Mouse (Mus musculus) neural tube, embryonic 11.5 days (tissue): ENCODE measurements around the gene Ankrd2. TPM values are rescaled to one million over a fixed set of nuclear protein-coding genes. Genes with fewer than 3 reads are reported as not detected.

ENCODE experiments used
- ATAC-seq: fragments of 200-750 bp; cut with Nextera tagmentation; 2 replicates; pipeline ENCODE4 v1.8.0; 2017; ENCODE audit warnings: moderate number of reproducible peaks, mild to moderate bottlenecking, moderate TSS enrichment, moderate library complexity; ENCODE audit not compliant: insufficient read depth, low FRiP score, low TSS enrichment
- DNase-seq: peaks from one replicate; pipeline ENCODE4 v3.0.0-alpha.2; 2015; ENCODE audit warnings: low spot score
- H3K27ac ChIP-seq: fragments of 300-500 bp; sonication (generic); 2 replicates; pipeline ENCODE4 v1.5.1; 2014; ENCODE audit warnings: low read depth, mild to moderate bottlenecking, low read length
- H3K27me3 ChIP-seq: fragments of 300-500 bp; sonication (generic); 2 replicates; pipeline ENCODE4 v1.6.1; 2014; ENCODE audit warnings: mild to moderate bottlenecking, low read length, mixed read lengths; ENCODE audit not compliant: control insufficient read depth, insufficient read depth
- H3K36me3 ChIP-seq: fragments of 300-500 bp; sonication (generic); 2 replicates; pipeline ENCODE4 v1.6.1; 2014; ENCODE audit warnings: mild to moderate bottlenecking, low read length, moderate library complexity, mixed read lengths; ENCODE audit not compliant: control insufficient read depth, insufficient read depth
- H3K4me1 ChIP-seq: fragments of 300-500 bp; sonication (generic); 2 replicates; pipeline ENCODE4 v1.6.1; 2014; ENCODE audit warnings: low read length, mixed read lengths; ENCODE audit not compliant: control insufficient read depth, insufficient read depth
- H3K4me2 ChIP-seq: fragments of 300-500 bp; sonication (generic); 2 replicates; pipeline ENCODE4 v1.6.1; 2014; ENCODE audit warnings: low read depth, mild to moderate bottlenecking, moderate library complexity
- H3K4me3 ChIP-seq: fragments of 300-500 bp; sonication (generic); 2 replicates; pipeline ENCODE4 v1.5.1; 2014; ENCODE audit warnings: low read depth, low read length
- H3K9ac ChIP-seq: fragments of 300-500 bp; sonication (generic); 2 replicates; pipeline ENCODE4 v1.6.1; 2014; ENCODE audit warnings: mild to moderate bottlenecking, low read length
- H3K9me3 ChIP-seq: fragments of 300-500 bp; sonication (generic); 2 replicates; pipeline ENCODE4 v1.6.1; 2016; ENCODE audit warnings: low read length; ENCODE audit not compliant: control insufficient read depth
- WGBS: fragments of 180-500 bp; shearing (Covaris S2); extraction: QIAGEN DNeasy Blood & Tissue Kit; methylation state at CpG from one replicate; pipeline ENCODE4 v1.1.7; 2014; 5-methylcytosine and 5-hydroxymethylcytosine counted together
- polyA plus RNA-seq: library from polyadenylated mRNA; unstranded; fragments of >200 nt; fragmentation: Nextera tagmentation; extraction: Ambion mirVana; gene quantifications from 2 replicates; pipeline ENCODE4 v1.2.1, GENCODE M21; 2014

Gene Ankrd2
- polyA plus RNA-seq, 1 experiment from 2014 or later: 0.48 TPM

- DNase-seq (no peak), ATAC-seq (no peak)
- Histone ChIP-seq H3K4me1 (no peaks in the 10 kb centered on the region), H3K27ac (no peak overlapping the region), H3K27me3 (no peaks in the 10 kb centered on the region), H3K4me3 (no peak overlapping the region), H3K36me3 (no peaks in the 10 kb centered on the region), H3K4me2 (no peak overlapping the region), H3K9ac (no peak overlapping the region), H3K9me3 (no peaks in the 10 kb centered on the region)
- WGBS: 81% methylated on average over 6 of the region's 6 CpGs
Measured at GRCm38 (mm10) chr19:42054255-42054654, 18.5 kb downstream of the Ankrd2 start.

- WGBS: 77% methylated on average over 2 of the region's 2 CpGs
Measured at GRCm38 (mm10) chr19:42055881-42056280, 20.1 kb downstream of the Ankrd2 start.

GRCm38 (mm10) chr19:42056719-42057409 is 21.1 kb downstream of the Ankrd2 start:
- 78% methylated on average over 6 of the region's 6 CpGs for WGBS
- Histone ChIP-seq H3K9me3 (no peaks in the 10 kb centered on the region), H3K4me3 (no peak overlapping the region), H3K36me3 (no peaks in the 10 kb centered on the region), H3K4me2 (no peak overlapping the region), H3K27me3 (no peaks in the 10 kb centered on the region), H3K9ac (no peak overlapping the region), H3K27ac (no peak overlapping the region), H3K4me1 (no peaks in the 10 kb centered on the region)
- no peak for DNase-seq
- no peak for ATAC-seq

More at GRCm38 (mm10) chr19:42055881-42056280, 20.1 kb downstream of the Ankrd2 start:
- no peak overlapping the region for H3K4me2 ChIP-seq
- no peak overlapping the region for H3K27ac ChIP-seq
- H3K4me3 ChIP-seq: no peak overlapping the region
- no peaks in the 10 kb centered on the region for H3K9me3 ChIP-seq
- DNase-seq (no peak), ATAC-seq (no peak)
- H3K9ac ChIP-seq: no peak overlapping the region
- H3K36me3 ChIP-seq: no peaks in the 10 kb centered on the region
- no peaks in the 10 kb centered on the region for H3K4me1 ChIP-seq
- no peaks in the 10 kb centered on the region for H3K27me3 ChIP-seq

GRCm38 (mm10) chr19:42058426-42058825 is 22.6 kb downstream of the Ankrd2 start:
- DNase-seq (no peak), ATAC-seq (no peak)
- H3K9ac ChIP-seq: no peak overlapping the region
- no peak overlapping the region for H3K27ac ChIP-seq
- no peaks in the 10 kb centered on the region for H3K27me3 ChIP-seq
- no peaks in the 10 kb centered on the region for H3K4me1 ChIP-seq
- H3K4me3 ChIP-seq: no peak overlapping the region
- H3K36me3 ChIP-seq: no peaks in the 10 kb centered on the region
- WGBS: 70% methylated on average over 7 of the region's 7 CpGs
- no peak overlapping the region for H3K4me2 ChIP-seq
- H3K9me3 ChIP-seq: no peaks in the 10 kb centered on the region

DNA sequence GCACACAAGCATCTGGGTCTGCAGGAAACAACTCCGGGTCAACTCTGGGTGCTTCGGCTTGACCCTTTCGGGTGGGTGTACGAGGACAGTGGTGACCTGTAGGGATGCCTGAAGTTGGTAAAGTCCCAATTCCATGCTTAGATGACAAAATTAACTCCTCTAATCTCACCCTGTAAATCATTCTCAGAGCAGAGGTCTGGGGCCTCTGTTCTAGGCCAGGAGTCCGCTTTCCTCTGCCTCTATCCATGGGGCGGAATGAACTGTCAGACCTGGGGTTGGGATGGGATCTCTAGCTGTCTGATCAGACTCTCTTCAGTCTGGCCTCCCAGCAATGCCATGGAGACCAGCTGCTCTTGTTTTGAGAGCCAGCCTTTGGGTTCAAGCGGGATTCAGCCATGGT is 25.6 kb downstream of the Ankrd2 start:
- no peaks in the 10 kb centered on the region for H3K36me3 ChIP-seq
- no peaks in the 10 kb centered on the region for H3K27me3 ChIP-seq
- no peak for ATAC-seq
- 90% methylated on average over 7 of the region's 7 CpGs for WGBS
- no peak for DNase-seq
- no peaks in the 10 kb centered on the region for H3K4me1 ChIP-seq
- H3K9ac ChIP-seq: no peak overlapping the region
- no peak overlapping the region for H3K4me3 ChIP-seq
- no peaks in the 10 kb centered on the region for H3K9me3 ChIP-seq
- no peak overlapping the region for H3K4me2 ChIP-seq
- H3K27ac ChIP-seq: no peak overlapping the region

DNA sequence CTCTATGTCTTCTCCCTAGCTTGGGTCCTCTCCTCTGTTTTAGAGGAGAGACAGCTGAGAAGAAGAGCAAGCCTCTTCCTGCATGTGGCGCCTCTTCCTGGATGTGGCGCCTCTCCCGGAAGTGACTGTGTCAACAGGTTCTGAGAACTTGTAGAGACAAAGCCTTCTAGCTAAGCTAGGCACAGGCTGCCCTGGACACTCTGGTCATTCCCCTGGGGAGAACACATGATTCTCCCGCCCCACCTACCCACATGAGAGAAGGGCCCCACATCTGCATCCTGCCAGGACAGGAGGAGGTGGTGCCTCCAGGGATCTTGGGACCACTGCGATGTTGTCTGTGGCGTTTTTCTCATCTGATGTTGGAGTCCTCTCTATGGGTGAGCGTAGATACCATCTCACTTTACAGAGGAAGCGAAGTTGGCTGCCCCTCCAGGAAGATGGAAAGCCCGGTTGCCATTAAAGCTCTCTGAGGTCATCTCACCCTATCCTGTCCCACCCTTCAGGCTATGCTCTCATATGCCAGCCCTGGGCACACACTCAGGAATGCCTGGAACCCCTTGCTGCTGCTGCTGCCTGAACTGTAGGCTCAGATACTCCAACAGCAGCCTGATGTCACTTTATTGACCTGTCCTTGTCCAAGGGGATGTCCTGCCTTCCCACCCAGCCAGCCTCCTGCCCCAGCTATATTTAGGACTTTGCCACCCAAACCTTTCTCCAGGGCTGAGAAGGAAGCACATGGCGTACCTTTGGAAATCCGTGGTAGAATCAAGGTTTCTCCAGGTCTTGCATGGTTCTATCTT is 32.8 kb downstream of the Ankrd2 start:
- no peaks in the 10 kb centered on the region for H3K9me3 ChIP-seq
- H3K4me1 ChIP-seq: no peaks in the 10 kb centered on the region
- no peak overlapping the region for H3K9ac ChIP-seq
- H3K27ac ChIP-seq: no peak overlapping the region
- ATAC-seq (no peak), DNase-seq (no peak)
- no peaks in the 10 kb centered on the region for H3K27me3 ChIP-seq
- H3K36me3 ChIP-seq: no peaks in the 10 kb centered on the region
- no peak overlapping the region for H3K4me3 ChIP-seq
- no peak overlapping the region for H3K4me2 ChIP-seq
- WGBS: 79% methylated on average over 11 of the region's 11 CpGs

GRCm38 (mm10) chr19:42069241-42069525 is 33.4 kb downstream of the Ankrd2 start:
- H3K4me1 ChIP-seq: no peaks in the 10 kb centered on the region
- no peak overlapping the region for H3K4me3 ChIP-seq
- no peak overlapping the region for H3K27ac ChIP-seq
- H3K27me3 ChIP-seq: no peaks in the 10 kb centered on the region
- no peaks in the 10 kb centered on the region for H3K9me3 ChIP-seq
- WGBS: 77% methylated on average over 6 of the region's 6 CpGs
- DNase-seq (no peak), ATAC-seq (no peak)
- H3K9ac ChIP-seq: no peak overlapping the region
- H3K36me3 ChIP-seq: no peaks in the 10 kb centered on the region
- no peak overlapping the region for H3K4me2 ChIP-seq

DNA sequence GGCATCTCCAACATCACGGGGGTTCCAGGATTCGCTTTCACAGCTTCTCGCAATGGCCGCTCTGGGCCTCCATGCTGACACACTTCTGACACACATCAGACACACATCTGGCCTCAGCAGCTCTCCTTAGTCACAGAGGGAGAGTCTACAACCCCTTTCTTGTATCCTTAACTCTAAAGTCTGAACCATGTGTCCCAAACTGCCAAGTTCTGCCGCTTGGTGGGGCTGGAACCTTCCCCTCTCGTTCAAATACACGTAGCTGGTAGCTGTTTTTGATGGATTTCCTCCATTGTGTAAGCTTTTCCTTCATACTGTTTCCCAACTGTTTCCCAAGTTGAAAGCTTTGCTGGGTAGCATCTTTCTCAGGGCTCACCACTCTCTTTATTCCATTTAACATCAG is 35.4 kb downstream of the Ankrd2 start:
- ATAC-seq (no peak), DNase-seq (no peak)
- Histone ChIP-seq H3K4me1 (no peaks in the 10 kb centered on the region), H3K4me2 (no peak overlapping the region), H3K27me3 (no peaks in the 10 kb centered on the region), H3K27ac (no peak overlapping the region), H3K4me3 (no peak overlapping the region), H3K36me3 (no peaks in the 10 kb centered on the region; the same call in 1 of the 2 replicates), H3K9ac (no peak overlapping the region), H3K9me3 (no peaks in the 10 kb centered on the region)
- WGBS: 83% methylated on average over 7 of the region's 7 CpGs
